Mouse (Mus musculus) kidney, postnatal 10 days (tissue): ENCODE measurements around the gene Lrp3.
A peak's percentile ranks its signal among the peaks of the same experiment; 100 is the strongest.
"Not testable (repeated sequence)": the region's sequence is repeated elsewhere in the genome, so short reads cannot be mapped to it uniquely, and the experiment has no call there.

Experiments
- DNase-seq: peaks from one replicate; pipeline ENCODE4 v3.0.0; 2021; ENCODE audit warnings: mixed read lengths

Gene Lrp3

GRCm38 (mm10) chr7:35215225-35215624 lies at the start of gene Lrp3:
Gene Lrp3, minus strand, starts transcription at chr7:35215498.
- peak; percentile 93 for DNase-seq

GRCm38 (mm10) chr7:35264746-35265145 lies 49.4 kb upstream of the Lrp3 start:
- peak; percentile 70 for DNase-seq

- DNase-seq: no peak
These were observed 48.5 kb upstream of the Lrp3 start for GRCm38 (mm10) chr7:35263595-35264489.

GRCm38 (mm10) chr7:35259384-35259783 lies 44.1 kb upstream of the Lrp3 start:
- peak; percentile 21 for DNase-seq

GRCm38 (mm10) chr7:35258294-35258693 lies 43.0 kb upstream of the Lrp3 start:
- peak; percentile 57 for DNase-seq

GRCm38 (mm10) chr7:35252041-35252558 lies 36.8 kb upstream of the Lrp3 start:
- DNase-seq: peak; percentile 59

GRCm38 (mm10) chr7:35237935-35238334 lies 22.6 kb upstream of the Lrp3 start:
- not testable (repeated sequence) for DNase-seq

- DNase-seq: peak; percentile 77
These were observed 20.0 kb upstream of the Lrp3 start for GRCm38 (mm10) chr7:35235308-35235707.

- peak; percentile 97 for DNase-seq
These were observed 19.3 kb upstream of the Lrp3 start for GRCm38 (mm10) chr7:35234361-35235245.

GRCm38 (mm10) chr7:35233861-35234260 lies 18.6 kb upstream of the Lrp3 start:
- no peak for DNase-seq

- no peak for DNase-seq
These were observed 17.6 kb upstream of the Lrp3 start for GRCm38 (mm10) chr7:35232796-35233455.

- no peak for DNase-seq
These were observed 15.0 kb upstream of the Lrp3 start for GRCm38 (mm10) chr7:35230333-35230732.

- no peak for DNase-seq
These were observed 5.5 kb upstream of the Lrp3 start for GRCm38 (mm10) chr7:35220694-35221365.

- DNase-seq: no peak
These were observed 433 bp upstream of the Lrp3 start for GRCm38 (mm10) chr7:35215731-35216130.

- DNase-seq: peak; percentile 46
These were observed 666 bp downstream of the Lrp3 start for GRCm38 (mm10) chr7:35214442-35215222.

GRCm38 (mm10) chr7:35211791-35212190 lies 3.5 kb downstream of the Lrp3 start:
- DNase-seq: no peak

- DNase-seq: no peak
These were observed 15.5 kb downstream of the Lrp3 start for GRCm38 (mm10) chr7:35199755-35200154.

GRCm38 (mm10) chr7:35198981-35199754 lies 16.1 kb downstream of the Lrp3 start:
- no peak for DNase-seq

- DNase-seq: no peak
These were observed 18.3 kb downstream of the Lrp3 start for GRCm38 (mm10) chr7:35197022-35197421.

GRCm38 (mm10) chr7:35191276-35191675 lies 24.0 kb downstream of the Lrp3 start:
- no peak for DNase-seq
